Mouse (Mus musculus): ENCODE measurements around the gene Scyl2.
"Not testable (repeated sequence)": the region's sequence is repeated elsewhere in the genome, so short reads cannot be mapped to it uniquely, and the experiment has no call there.

Scyl2 gene

GRCm38 (mm10) chr10:89678054-89678453 is 8.0 kb downstream of the Scyl2 start:
- no peak for DNase-seq

GRCm38 (mm10) chr10:89676609-89677008 is 9.5 kb downstream of the Scyl2 start:
- no peak for DNase-seq

GRCm38 (mm10) chr10:89670371-89670770 is 15.7 kb downstream of the Scyl2 start:
- DNase-seq = not testable (repeated sequence)

GRCm38 (mm10) chr10:89667571-89667970 is 18.5 kb downstream of the Scyl2 start:
- DNase-seq = peak; percentile 53 to 60

GRCm38 (mm10) chr10:89665679-89666078 is 20.4 kb downstream of the Scyl2 start:
- no peak for DNase-seq

GRCm38 (mm10) chr10:89664977-89665645 is 21.0 kb downstream of the Scyl2 start:
- no peak for DNase-seq

GRCm38 (mm10) chr10:89656366-89656765 is 29.7 kb downstream of the Scyl2 start:
- no peak for DNase-seq

GRCm38 (mm10) chr10:89652912-89653311 is 33.2 kb downstream of the Scyl2 start:
- DNase-seq = no peak

GRCm38 (mm10) chr10:89651691-89652090 is 34.4 kb downstream of the Scyl2 start:
- DNase-seq = no peak

GRCm38 (mm10) chr10:89646918-89647317 is 39.2 kb downstream of the Scyl2 start:
- DNase-seq = no peak

- DNase-seq = no peak
These were observed 49.1 kb downstream of the Scyl2 start for GRCm38 (mm10) chr10:89637001-89637400.

- peak; percentile 61 to 72 for DNase-seq
These were observed 51.1 kb downstream of the Scyl2 start for GRCm38 (mm10) chr10:89635018-89635417.

- DNase-seq = peak; percentile 45 to 67
These were observed 52.2 kb downstream of the Scyl2 start for GRCm38 (mm10) chr10:89633736-89634426.

GRCm38 (mm10) chr10:89633121-89633520 is 53.0 kb downstream of the Scyl2 start:
- peak; percentile 86 to 92 for DNase-seq

- DNase-seq = no peak
These were observed 54.3 kb downstream of the Scyl2 start for GRCm38 (mm10) chr10:89631831-89632230.

GRCm38 (mm10) chr10:89630564-89630963 is 55.5 kb downstream of the Scyl2 start:
- no peak for DNase-seq

- DNase-seq = peak; percentile 32 to 41
These were observed 56.0 kb downstream of the Scyl2 start for GRCm38 (mm10) chr10:89630052-89630451.

GRCm38 (mm10) chr10:89626714-89627113 is 59.4 kb downstream of the Scyl2 start:
- DNase-seq = peak in 1 of 2 experiments; percentile 16

GRCm38 (mm10) chr10:89624196-89624595 is 61.9 kb downstream of the Scyl2 start:
- DNase-seq = no peak

GRCm38 (mm10) chr10:89621129-89621528 is 65.0 kb downstream of the Scyl2 start, which contains the start of gene Slc17a8:
TSS of gene Slc17a8 (minus strand) at chr10:89621253.
- DNase-seq = no peak

GRCm38 (mm10) chr10:89599311-89599710 is 86.8 kb downstream of the Scyl2 start:
- no peak for DNase-seq

GRCm38 (mm10) chr10:89597275-89597674 is 88.8 kb downstream of the Scyl2 start:
- no peak for DNase-seq

- DNase-seq = no peak
These were observed 90.2 kb downstream of the Scyl2 start for GRCm38 (mm10) chr10:89595935-89596334.

- DNase-seq = no peak
These were observed 90.6 kb downstream of the Scyl2 start for GRCm38 (mm10) chr10:89595514-89595913.
